Mouse (Mus musculus) E14TG2a.4 (cell line): Measurements from ENCODE around the gene Jph3.

Experiments
- CTCF ChIP-seq: conservative IDR thresholded peaks from 2 replicates; pipeline ENCODE4 v1.5.1; 2014; ENCODE audit warnings: low read length
- NANOG ChIP-seq: IDR thresholded peaks from 2 replicates; pipeline ENCODE4 v1.6.1; 2014; ENCODE audit warnings: borderline replicate concordance, low read length, mixed read lengths
- POU5F1 ChIP-seq: IDR thresholded peaks from 2 replicates; pipeline ENCODE4 v1.6.1; 2014; ENCODE audit warnings: low read length, borderline replicate concordance

DNA sequence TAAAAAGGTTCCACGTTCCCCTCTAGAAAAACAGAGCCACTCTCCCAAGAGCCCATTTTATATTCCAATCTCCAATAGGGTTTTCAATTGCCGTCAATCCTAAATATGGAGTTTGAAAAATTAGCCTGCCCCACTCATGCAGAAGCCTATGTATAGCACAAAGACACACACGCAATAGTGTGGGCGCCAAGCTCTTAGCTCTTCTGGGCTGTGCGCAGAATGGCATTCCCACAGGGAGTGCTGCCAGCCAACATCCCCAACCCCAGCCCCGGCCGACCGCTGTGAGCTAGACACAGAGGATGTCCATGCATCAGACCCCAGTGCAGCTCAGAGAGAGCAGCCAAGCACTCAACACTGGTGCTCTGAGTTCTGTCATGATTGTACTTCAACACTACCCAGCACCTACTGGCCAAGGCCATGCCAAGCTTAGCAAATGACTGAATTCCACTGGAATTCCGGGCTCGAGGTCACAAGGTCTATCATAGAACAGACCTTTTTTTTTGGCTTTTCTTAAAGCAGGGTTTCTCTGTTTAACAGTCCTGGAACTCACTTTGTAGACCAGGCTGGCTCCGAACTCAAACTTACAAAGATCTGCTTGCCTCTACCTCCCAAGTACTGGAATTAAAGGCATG, 80.2 kb downstream of the Jph3 start:
- no peak for TF ChIP-seq CTCF
- no peak for TF ChIP-seq POU5F1
- no peak for TF ChIP-seq NANOG
